Mouse (Mus musculus): ENCODE measurements around the gene Ubash3a.

DNA sequence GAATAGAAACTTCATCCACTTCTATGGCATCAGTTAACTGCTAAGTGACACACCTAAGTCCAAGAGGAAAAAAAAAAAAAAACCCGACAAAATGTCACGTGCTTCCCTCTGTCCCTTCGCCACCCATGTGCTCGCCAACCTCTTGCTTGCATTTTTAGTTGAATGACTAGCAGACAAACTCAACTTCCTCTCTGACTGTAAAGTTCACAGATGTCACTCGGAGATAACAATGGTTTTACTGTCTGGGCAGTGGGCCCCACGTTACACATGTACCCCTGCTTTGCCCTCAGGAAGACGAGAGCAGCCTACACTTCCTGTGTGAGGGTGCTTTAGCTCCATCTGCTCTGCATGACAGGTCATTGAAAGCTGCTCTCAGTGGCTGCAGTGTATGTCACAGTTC is 16.2 kb downstream of the Ubash3a start:
- no peak for TF ChIP-seq GATA1 (IDR thresholded peaks at IDR 0.05; ENCODE audit: low read length)
- no peak for TF ChIP-seq TAL1 (IDR thresholded peaks at IDR 0.05; ENCODE audit: low read length)
